19 mouse cellular contexts compared by ENCODE assay signal in the genomic region with DNA sequence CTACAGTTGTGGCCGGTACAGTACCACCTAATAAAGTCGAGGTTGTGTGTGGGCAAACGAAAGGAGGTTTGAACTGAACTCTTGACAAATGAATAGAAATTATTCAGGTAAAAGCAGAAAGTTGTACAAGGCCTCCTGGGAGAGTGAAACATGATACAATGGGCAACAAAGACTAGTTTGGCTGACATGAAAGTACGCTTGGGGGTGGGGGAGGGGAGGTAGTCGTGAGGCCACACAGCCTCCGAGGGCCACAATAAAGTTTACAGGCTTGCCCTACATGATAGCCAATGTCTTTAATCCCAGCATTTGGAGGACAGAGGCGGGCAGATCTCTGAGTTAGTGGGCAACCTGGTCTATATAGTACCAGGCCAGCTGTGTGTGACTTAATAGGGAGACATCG. TPM values are rescaled to one million over a fixed set of nuclear protein-coding genes. Genes with fewer than 3 reads are reported as not detected.
DNase-seq lines count a peak whose midpoint lies in the region; ATAC-seq and TF ChIP-seq lines count a peak whose summit lies in the region.
"Had no signal": no experiment of that assay in that cellular context is flagged by ENCODE, and none has a peak within 500 bp of the region (broad histone marks: within the 10 kb centered on the region; RNA-seq: fewer than 3 reads in every experiment).

No protein-coding gene starts in this region.

- no peaks in the 10 kb centered on the region for H3K9me3 ChIP-seq in hindbrain, embryonic 10.5 days
- H3K9me3 ChIP-seq in hindbrain, postnatal 0 days (ENCODE audit: low read length) = no peaks in the 10 kb centered on the region
- no peaks in the 10 kb centered on the region for H3K9me3 ChIP-seq in ES-Bruce4 (replicated peaks; ENCODE audit: control insufficient read depth, insufficient read depth, low read length, poor library complexity, severe bottlenecking)
- no peaks in the 10 kb centered on the region for H3K9me3 ChIP-seq in embryonic facial prominence, embryonic 15.5 days (replicated peaks)
- H3K9me3 ChIP-seq: neural tube, embryonic 13.5 days had no signal

- no peak for TF ChIP-seq POLR2A in ES-Bruce4 (IDR thresholded peaks at IDR 0.05; ENCODE audit: insufficient read depth, low read length)

- H3K4me3 ChIP-seq in hindbrain, embryonic 10.5 days = no peak overlapping the region
- no peak overlapping the region for H3K4me3 ChIP-seq in hindbrain, postnatal 0 days (ENCODE audit: low read length)
- H3K4me3 ChIP-seq in ES-Bruce4 (ENCODE audit: low read depth, low read length) = no peak overlapping the region
- H3K4me3 ChIP-seq in embryonic facial prominence, embryonic 15.5 days (replicated peaks) = no peak overlapping the region

- peak overlapping the region; percentile 88; the same call in 1 of the 2 replicates for H3K27ac ChIP-seq in hindbrain, embryonic 10.5 days
- no peak overlapping the region for H3K27ac ChIP-seq in hindbrain, postnatal 0 days
- no peak overlapping the region for H3K27ac ChIP-seq in ES-Bruce4 (ENCODE audit: insufficient read depth, low read length)
- no peak overlapping the region for H3K27ac ChIP-seq in embryonic facial prominence, embryonic 15.5 days (replicated peaks)
- H3K27ac ChIP-seq: neural tube, embryonic 13.5 days had no signal

- H3K36me3 ChIP-seq in hindbrain, embryonic 10.5 days = no peaks in the 10 kb centered on the region
- H3K36me3 ChIP-seq in hindbrain, postnatal 0 days (ENCODE audit: insufficient read depth, low read length) = no peaks in the 10 kb centered on the region
- H3K36me3 ChIP-seq in ES-Bruce4 (ENCODE audit: control insufficient read depth, insufficient read depth, low read length, poor library complexity, severe bottlenecking) = no peaks in the 10 kb centered on the region
- no peaks in the 10 kb centered on the region for H3K36me3 ChIP-seq in embryonic facial prominence, embryonic 15.5 days

- TF ChIP-seq EP300 in ES-Bruce4 (IDR thresholded peaks at IDR 0.05; ENCODE audit: insufficient read depth, low read depth, low read length) = no peak

- no peak overlapping the region for H3K4me2 ChIP-seq in hindbrain, postnatal 0 days (ENCODE audit: low read depth, low read length)
- H3K4me2 ChIP-seq in embryonic facial prominence, embryonic 15.5 days (replicated peaks) = 0 out of 2 replicates have a peak overlapping the region, but pooled peaks have one; percentile 12

- H3K9ac ChIP-seq in hindbrain, postnatal 0 days (replicated peaks; ENCODE audit: low read length) = no peak overlapping the region
- peak overlapping the region; percentile 39; the same call in 1 of the 2 replicates for H3K9ac ChIP-seq in ES-Bruce4 (ENCODE audit: low read depth, poor library complexity, severe bottlenecking)
- no peak overlapping the region for H3K9ac ChIP-seq in embryonic facial prominence, embryonic 15.5 days

- DNase-seq in hindbrain, embryonic 10.5 days (ENCODE audit: low spot score) = peak; percentile 23
- DNase-seq in hindbrain, postnatal 0 days (ENCODE audit: low spot score) = no peak
- peak; percentile 35 for DNase-seq in ZHBTc4 (ENCODE audit: low read depth, low spot score)
- DNase-seq in kidney, postnatal 36 days = no peak
- no peak for DNase-seq in spleen, postnatal 36 days (ENCODE audit: low spot score in 2 of 2)
- no peak for DNase-seq in spleen, postnatal 14 days (ENCODE audit: low spot score in 2 of 2)
- DNase-seq: cerebellum, adult 11 months; kidney, postnatal 10 days; layer of hippocampus, adult 9-11 months; left cerebral cortex, postnatal 4 days; spleen, adult 18-20 months had no signal

- peaks cover 28% of the 10 kb centered on the region for H3K4me1 ChIP-seq in hindbrain, embryonic 10.5 days (replicated peaks)
- H3K4me1 ChIP-seq in hindbrain, postnatal 0 days (ENCODE audit: insufficient read depth, low read length) = 0 out of 2 replicates have a peak, but pooled peaks cover 3% of the 10 kb centered on the region
- H3K4me1 ChIP-seq in ES-Bruce4 (ENCODE audit: control insufficient read depth, insufficient read depth, low read length) = peaks cover 6% of the 10 kb centered on the region
- peaks cover 21% of the 10 kb centered on the region for H3K4me1 ChIP-seq in embryonic facial prominence, embryonic 15.5 days

- H3K27me3 ChIP-seq in hindbrain, embryonic 10.5 days (ENCODE audit: insufficient read depth, poor library complexity, severe bottlenecking) = peaks cover 10% of the 10 kb centered on the region; the same call in 1 of the 2 replicates
- H3K27me3 ChIP-seq in hindbrain, postnatal 0 days (ENCODE audit: insufficient read depth, low read length) = no peaks in the 10 kb centered on the region
- H3K27me3 ChIP-seq in ES-Bruce4 (ENCODE audit: control insufficient read depth, insufficient read depth, low read length, poor library complexity, severe bottlenecking) = no peaks in the 10 kb centered on the region
- H3K27me3 ChIP-seq in embryonic facial prominence, embryonic 15.5 days = no peaks in the 10 kb centered on the region
- H3K27me3 ChIP-seq: neural tube, embryonic 13.5 days had no signal

- WGBS in hindbrain, embryonic 10.5 days = 35% methylated on average over 8 of the region's 8 CpGs
- WGBS in hindbrain, postnatal 0 days = 42% methylated on average over 8 of the region's 8 CpGs
- 31% methylated on average over 8 of the region's 8 CpGs for WGBS in embryonic facial prominence, embryonic 15.5 days

- no peak for TF ChIP-seq CTCF in hindbrain, postnatal 0 days (IDR thresholded peaks at IDR 0.05; ENCODE audit: low read depth)
- TF ChIP-seq CTCF in ES-Bruce4 (IDR thresholded peaks at IDR 0.05; ENCODE audit: low read depth, low read length) = no peak

- ATAC-seq in hindbrain, postnatal 0 days = no peak
- ATAC-seq in embryonic facial prominence, embryonic 15.5 days (ENCODE audit: insufficient number of reproducible peaks, low FRiP score, low TSS enrichment, low read depth) = no peak
- ATAC-seq: intestine, embryonic 16.5 days; lung, postnatal 0 days had no signal

RNA-seq across cellular contexts. Expression of a gene that starts 0.9 kb away (rescaled TPM):
- 45.9 and 56.0 TPM in 2 replicates for polyA plus RNA-seq in hindbrain, embryonic 10.5 days (2016; fragmentation: Nextera tagmentation; extraction: Ambion mirVana)
- 36.5 and 47.2 TPM in 2 replicates for total RNA-seq in hindbrain, postnatal 0 days (2014; rRNA removed)
- 38.6 and 38.9 TPM in 2 replicates for polyA plus RNA-seq in hindbrain, postnatal 0 days (2015; fragmentation: Nextera tagmentation; extraction: Ambion mirVana)
- polyA plus RNA-seq in ES-Bruce4 (2011; ENCODE audit: insufficient read depth, insufficient read length, low read depth, missing spikeins) = 11.3 and 11.5 TPM in 2 replicates
- polyA plus RNA-seq in embryonic facial prominence, embryonic 15.5 days (2015; fragmentation: Nextera tagmentation; extraction: Ambion mirVana) = 114 and 120 TPM in 2 replicates

RNA-seq across cellular contexts. Expression of a gene that starts 24.5 kb away (rescaled TPM):
- 1.1 and 2.4 TPM in 2 replicates for polyA plus RNA-seq in hindbrain, embryonic 10.5 days (2016; fragmentation: Nextera tagmentation; extraction: Ambion mirVana)
- total RNA-seq in hindbrain, postnatal 0 days (2014; rRNA removed) = 0.47 and 1.8 TPM in 2 replicates
- 6.7 and 8.1 TPM in 2 replicates for polyA plus RNA-seq in hindbrain, postnatal 0 days (2015; fragmentation: Nextera tagmentation; extraction: Ambion mirVana)
- 1.2 and 1.4 TPM in 2 replicates for polyA plus RNA-seq in ES-Bruce4 (2011; ENCODE audit: insufficient read depth, insufficient read length, low read depth, missing spikeins)
- 3.6 and 3.8 TPM in 2 replicates for polyA plus RNA-seq in embryonic facial prominence, embryonic 15.5 days (2015; fragmentation: Nextera tagmentation; extraction: Ambion mirVana)
- total RNA-seq: gastrocnemius, adult 18-20 months; left cerebral cortex, postnatal 4 days had no signal
- polyA plus RNA-seq: testis, adult 2 months; urinary bladder, adult 2 months had no signal

RNA-seq across cellular contexts. Expression of a gene that starts 51.6 kb away (rescaled TPM):
- 62.4 and 81.0 TPM in 2 replicates for polyA plus RNA-seq in hindbrain, embryonic 10.5 days (2016; fragmentation: Nextera tagmentation; extraction: Ambion mirVana)
- 38.2 and 50.4 TPM in 2 replicates for total RNA-seq in hindbrain, postnatal 0 days (2014; rRNA removed)
- polyA plus RNA-seq in hindbrain, postnatal 0 days (2015; fragmentation: Nextera tagmentation; extraction: Ambion mirVana) = 40.4 and 46.8 TPM in 2 replicates
- 75.9 and 88.3 TPM in 2 replicates for polyA plus RNA-seq in ES-Bruce4 (2011; ENCODE audit: insufficient read depth, insufficient read length, low read depth, missing spikeins)
- 62.4 and 72.9 TPM in 2 replicates for polyA plus RNA-seq in embryonic facial prominence, embryonic 15.5 days (2015; fragmentation: Nextera tagmentation; extraction: Ambion mirVana)

Comparison
In these comparisons a context has a peak if more than half of its experiments do, and no peak if none do; other contexts are left out.
1. DNase-seq: peak in hindbrain, embryonic 10.5 days (single experiment) and ZHBTc4 (single experiment); none in hindbrain, postnatal 0 days (single experiment), kidney, postnatal 36 days (0 of 2), spleen, postnatal 36 days (0 of 2) and spleen, postnatal 14 days (0 of 2).